Mouse (Mus musculus): Measurements from ENCODE around the gene Dhcr7. TPM values are rescaled to one million over a fixed set of nuclear protein-coding genes. Genes with fewer than 3 reads are reported as not detected.
A peak's percentile ranks its signal among the peaks of the same experiment; 100 is the strongest.

Gene Dhcr7
- polyA plus RNA-seq (2012; ENCODE audit: insufficient read depth, insufficient read length, low replicate concordance, missing spikeins), result not detected in 2 replicates

DNA sequence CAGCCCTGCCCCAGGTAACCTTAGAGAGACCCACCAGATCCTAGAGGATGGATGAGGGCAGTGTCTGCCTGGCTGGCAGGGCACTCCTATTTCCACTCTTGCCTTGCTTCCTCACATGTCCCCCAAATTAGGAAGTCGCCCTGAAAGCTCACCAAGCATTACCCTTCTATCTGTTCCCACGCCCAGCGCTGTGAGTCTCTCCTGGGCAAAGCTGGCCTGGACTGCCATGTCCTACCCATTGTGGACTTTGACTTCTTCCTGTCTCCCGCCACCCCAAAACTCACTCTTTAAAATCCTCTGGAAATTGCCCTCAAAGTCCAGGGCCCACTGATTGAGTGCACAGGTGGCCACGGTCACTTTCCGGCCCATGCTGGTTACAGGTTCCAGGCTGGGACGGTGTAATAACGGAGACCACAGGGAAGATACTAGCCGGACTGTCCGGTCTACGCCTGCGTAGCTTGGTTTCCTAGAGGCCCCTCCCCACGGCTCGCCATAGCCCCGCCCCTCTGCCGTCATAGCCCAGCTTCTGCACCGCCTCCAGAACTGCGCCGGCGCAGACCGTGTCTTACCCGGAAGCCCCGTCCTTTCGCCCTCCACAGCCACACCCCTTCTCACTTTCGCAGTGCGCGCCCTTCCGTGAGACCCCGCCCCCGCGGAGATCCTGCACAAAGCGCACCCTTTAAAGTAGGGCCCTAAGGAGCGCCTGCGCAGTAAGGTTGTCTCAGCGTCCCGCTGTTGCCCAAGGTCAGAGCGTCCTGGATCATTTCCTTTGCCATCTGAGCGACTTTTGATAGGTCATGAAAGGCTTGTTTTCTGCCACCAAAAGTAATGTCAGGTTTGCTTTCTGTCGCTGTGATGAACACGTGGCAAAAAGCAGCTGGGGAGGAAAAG is at the start of gene Dhcr7, which contains the start of gene Nadsyn1:
Dhcr7 (plus strand) TSS at position 771 of the 891 bp plus-strand sequence.
Nadsyn1 (minus strand) TSS at position 475 of the 891 bp plus-strand sequence.
- WGBS, result under 1% methylated on average over 40 of the region's 40 CpGs
- peaks cover 5% of the 10 kb centered on the region for H3K4me1 ChIP-seq (ENCODE audit: control insufficient read depth, insufficient read depth, low read length)
- peak within 1 kb of the TSS; percentile 65 for H3K4me3 ChIP-seq (ENCODE audit: insufficient read depth, low read depth, low read length)
- peak within 1 kb of the TSS; percentile 78 for H3K27ac ChIP-seq (ENCODE audit: insufficient read depth, low read depth, low read length)
- peak; percentile 65 for TF ChIP-seq POLR2A (IDR thresholded peaks at IDR 0.05; ENCODE audit: insufficient read depth, low read depth, low read length)
- TF ChIP-seq CTCF (IDR thresholded peaks at IDR 0.05; ENCODE audit: insufficient read depth, low read depth, low read length), result no peak

DNA sequence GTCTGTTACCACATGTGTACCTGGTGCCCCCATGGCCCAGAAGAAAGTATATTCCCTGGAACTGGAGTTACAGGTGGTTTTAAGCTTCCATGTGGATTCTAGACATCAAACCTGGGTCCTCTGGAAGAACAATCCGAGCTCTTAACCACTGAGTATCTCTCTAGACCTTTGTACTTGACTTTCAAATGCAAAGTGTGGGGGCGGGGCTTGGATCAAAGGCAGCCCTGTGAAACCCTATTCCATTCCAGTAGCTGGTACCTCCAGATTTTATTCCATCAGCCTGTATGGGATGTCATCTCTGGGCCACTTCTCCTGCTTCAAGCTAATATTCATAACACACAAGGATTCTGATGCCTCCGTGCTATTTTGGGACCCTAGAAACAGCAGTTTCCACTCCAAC is 46.8 kb upstream of the Dhcr7 start:
- 41% methylated on average over 3 of the region's 3 CpGs for WGBS
- Histone ChIP-seq H3K4me3 (ENCODE audit: insufficient read depth, low read depth, low read length) (no peak overlapping the region), H3K27ac (ENCODE audit: insufficient read depth, low read depth, low read length) (no peak overlapping the region), H3K4me1 (ENCODE audit: control insufficient read depth, insufficient read depth, low read length) (no peaks in the 10 kb centered on the region)
- TF ChIP-seq CTCF (IDR thresholded peaks at IDR 0.05; ENCODE audit: insufficient read depth, low read depth, low read length) (no peak), POLR2A (IDR thresholded peaks at IDR 0.05; ENCODE audit: insufficient read depth, low read depth, low read length) (no peak)

DNA sequence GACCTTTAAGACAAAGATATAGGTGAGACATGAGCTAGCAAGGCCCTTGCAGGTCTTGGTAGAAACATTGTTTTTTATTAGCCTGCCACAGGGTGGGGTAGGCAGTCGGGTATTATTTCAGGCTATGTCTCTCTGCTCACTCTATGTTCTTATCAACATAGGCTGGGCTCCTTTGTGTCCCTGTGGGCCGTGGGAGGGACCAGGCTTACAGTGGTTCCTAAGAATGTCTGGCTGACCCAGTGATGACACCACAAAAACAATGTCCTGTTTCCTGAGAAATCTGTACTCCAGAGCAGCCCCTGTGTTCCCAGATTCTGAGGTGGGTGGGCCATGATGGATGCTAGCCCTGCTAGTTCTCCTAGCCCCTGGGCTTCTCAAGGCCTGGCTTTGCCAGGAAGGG is 45.6 kb upstream of the Dhcr7 start:
- no peak overlapping the region for H3K27ac ChIP-seq (ENCODE audit: insufficient read depth, low read depth, low read length)
- H3K4me1 ChIP-seq (ENCODE audit: control insufficient read depth, insufficient read depth, low read length), result no peaks in the 10 kb centered on the region
- TF ChIP-seq CTCF (IDR thresholded peaks at IDR 0.05; ENCODE audit: insufficient read depth, low read depth, low read length) (no peak), POLR2A (IDR thresholded peaks at IDR 0.05; ENCODE audit: insufficient read depth, low read depth, low read length) (no peak)
- 74% methylated on average over 2 of the region's 2 CpGs for WGBS
- no peak overlapping the region for H3K4me3 ChIP-seq (ENCODE audit: insufficient read depth, low read depth, low read length)

DNA sequence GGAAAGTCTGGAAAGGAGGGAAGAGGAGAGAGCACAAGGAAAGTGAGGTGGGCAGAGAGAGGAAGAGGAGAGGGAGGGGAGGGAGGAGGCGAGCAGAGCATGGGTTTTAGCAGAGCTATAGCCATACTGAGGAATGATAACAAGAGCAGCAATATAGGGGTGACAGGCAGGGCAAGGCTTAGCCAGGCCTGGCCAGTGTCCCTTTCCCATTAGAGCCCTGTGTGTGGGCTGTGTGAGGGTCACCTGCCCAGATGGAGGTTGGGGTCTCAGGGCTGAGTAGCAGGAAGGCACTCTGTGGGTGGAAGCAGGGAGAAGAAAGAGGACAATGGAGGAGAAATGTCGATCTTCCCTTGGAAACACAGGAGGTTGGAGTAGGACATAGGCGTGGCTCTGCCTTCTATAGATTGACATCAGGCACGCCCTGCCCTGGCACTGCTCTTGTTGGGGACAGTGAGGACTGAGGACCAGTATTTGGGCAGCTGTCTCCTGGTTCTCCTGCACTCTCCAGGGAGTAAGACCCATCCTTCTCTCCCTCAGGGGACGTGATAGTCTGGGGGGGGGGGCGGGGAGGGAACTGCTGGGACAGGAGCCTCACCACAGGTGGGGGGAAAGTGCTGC is 39.5 kb upstream of the Dhcr7 start:
- 22% methylated on average over 6 of the region's 6 CpGs for WGBS
- Histone ChIP-seq H3K27ac (ENCODE audit: insufficient read depth, low read depth, low read length) (no peak overlapping the region), H3K4me3 (ENCODE audit: insufficient read depth, low read depth, low read length) (peak overlapping the region; percentile 57), H3K4me1 (ENCODE audit: control insufficient read depth, insufficient read depth, low read length) (peaks cover 19% of the 10 kb centered on the region)
- no peak for TF ChIP-seq CTCF (IDR thresholded peaks at IDR 0.05; ENCODE audit: insufficient read depth, low read depth, low read length)
- TF ChIP-seq POLR2A (IDR thresholded peaks at IDR 0.05; ENCODE audit: insufficient read depth, low read depth, low read length), result no peak

DNA sequence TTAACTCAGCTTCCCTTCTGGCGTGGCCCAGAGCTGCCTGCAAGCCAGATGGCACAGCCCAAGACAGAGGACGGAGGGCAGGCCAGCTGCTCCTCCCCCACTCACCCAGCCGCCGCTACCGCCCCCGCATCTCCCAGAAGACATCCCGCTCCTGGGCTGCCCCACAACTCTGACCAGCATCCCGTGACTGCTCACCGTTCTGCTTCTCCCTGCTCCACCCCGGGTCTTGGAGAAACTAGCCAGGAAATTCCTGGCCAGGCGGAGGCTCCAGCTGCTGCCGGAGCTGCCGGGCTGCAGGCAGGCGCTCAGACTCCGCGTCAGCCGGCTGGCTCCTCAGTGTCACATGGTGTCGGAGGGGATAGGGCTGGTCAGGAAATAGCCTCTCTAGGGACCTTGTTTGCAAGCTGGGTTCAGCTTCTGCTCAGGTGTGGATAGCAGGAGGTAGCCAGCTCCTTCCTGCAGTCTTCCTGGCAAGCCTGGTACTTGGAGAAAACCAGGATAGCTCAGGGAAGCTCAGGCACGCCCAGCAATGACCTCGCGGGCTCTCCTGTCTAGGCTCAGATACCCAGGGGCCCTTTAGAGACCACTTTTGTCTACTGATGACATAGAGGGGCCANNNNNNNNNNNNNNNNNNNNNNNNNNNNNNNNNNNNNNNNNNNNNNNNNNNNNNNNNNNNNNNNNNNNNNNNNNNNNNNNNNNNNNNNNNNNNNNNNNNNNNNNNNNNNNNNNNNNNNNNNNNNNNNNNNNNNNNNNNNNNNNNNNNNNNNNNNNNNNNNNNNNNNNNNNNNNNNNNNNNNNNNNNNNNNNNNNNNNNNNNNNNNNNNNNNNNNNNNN is 38.7 kb upstream of the Dhcr7 start, which contains the start of gene Mrgpre:
Mrgpre (minus strand) TSS at position 505 of the 834 bp plus-strand sequence.
- Histone ChIP-seq H3K4me1 (ENCODE audit: control insufficient read depth, insufficient read depth, low read length) (peaks cover 19% of the 10 kb centered on the region), H3K4me3 (ENCODE audit: insufficient read depth, low read depth, low read length) (peak within 1 kb of the TSS; percentile 57), H3K27ac (ENCODE audit: insufficient read depth, low read depth, low read length) (no peak within 1 kb of the TSS)
- TF ChIP-seq CTCF (IDR thresholded peaks at IDR 0.05; ENCODE audit: insufficient read depth, low read depth, low read length) (no peak), POLR2A (IDR thresholded peaks at IDR 0.05; ENCODE audit: insufficient read depth, low read depth, low read length) (peak; percentile 58)
- 4% methylated on average over 21 of the region's 21 CpGs for WGBS

DNA sequence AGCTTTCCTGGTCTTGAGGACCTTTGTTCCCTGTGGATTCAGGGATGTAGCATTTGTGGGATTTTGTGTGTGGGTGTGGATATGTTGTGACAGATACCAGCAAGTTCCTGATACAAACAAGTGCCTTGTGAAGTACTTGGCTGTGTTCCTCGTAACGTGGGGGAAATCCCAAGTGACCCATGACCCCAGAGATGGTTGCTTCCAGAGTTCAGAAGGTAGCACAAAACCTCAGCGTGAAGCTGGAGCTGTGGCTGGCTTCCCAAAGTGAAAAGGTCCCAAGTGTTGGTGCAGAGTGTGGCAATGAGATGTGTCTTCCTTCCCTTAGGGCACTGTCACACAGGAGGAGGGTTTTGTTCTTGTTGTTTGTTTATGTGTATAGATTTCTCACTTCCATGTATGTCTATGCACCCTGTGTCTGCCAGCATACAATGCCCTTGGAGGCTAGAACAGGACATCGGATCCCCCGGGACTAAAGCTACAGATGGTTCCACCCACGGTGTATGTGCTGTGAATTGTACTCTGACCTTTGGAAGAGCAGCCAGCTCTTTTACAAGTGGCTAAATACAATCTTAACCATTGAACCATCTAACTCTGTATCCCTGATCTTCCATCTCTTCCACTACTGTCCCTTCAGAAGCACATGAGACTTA is 30.5 kb upstream of the Dhcr7 start:
- Histone ChIP-seq H3K27ac (ENCODE audit: insufficient read depth, low read depth, low read length) (no peak overlapping the region), H3K4me1 (ENCODE audit: control insufficient read depth, insufficient read depth, low read length) (no peaks in the 10 kb centered on the region), H3K4me3 (ENCODE audit: insufficient read depth, low read depth, low read length) (no peak overlapping the region)
- 72% methylated on average over 6 of the region's 6 CpGs for WGBS
- no peak for TF ChIP-seq POLR2A (IDR thresholded peaks at IDR 0.05; ENCODE audit: insufficient read depth, low read depth, low read length)
- TF ChIP-seq CTCF (IDR thresholded peaks at IDR 0.05; ENCODE audit: insufficient read depth, low read depth, low read length), result no peak

DNA sequence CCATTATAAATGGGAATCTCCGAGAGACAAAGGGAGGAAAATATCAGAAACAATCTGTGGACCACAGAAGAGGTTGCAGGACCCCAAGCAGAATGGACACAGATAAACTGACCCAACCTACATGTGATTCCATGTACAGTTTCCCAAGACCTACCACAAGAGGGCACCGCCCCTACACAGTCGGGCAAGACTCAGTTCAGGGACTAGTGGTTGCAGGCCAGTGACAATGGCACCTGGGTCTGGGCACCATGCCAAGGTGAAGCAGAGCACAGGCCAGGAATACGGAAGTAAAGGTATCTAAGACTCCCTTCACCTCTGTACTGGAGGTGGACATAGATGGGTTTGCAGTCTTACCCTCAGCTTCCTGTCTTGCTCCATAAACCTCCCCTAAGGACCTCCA is 29.8 kb upstream of the Dhcr7 start:
- Histone ChIP-seq H3K4me3 (ENCODE audit: insufficient read depth, low read depth, low read length) (no peak overlapping the region), H3K4me1 (ENCODE audit: control insufficient read depth, insufficient read depth, low read length) (no peaks in the 10 kb centered on the region), H3K27ac (ENCODE audit: insufficient read depth, low read depth, low read length) (no peak overlapping the region)
- TF ChIP-seq CTCF (IDR thresholded peaks at IDR 0.05; ENCODE audit: insufficient read depth, low read depth, low read length) (no peak), POLR2A (IDR thresholded peaks at IDR 0.05; ENCODE audit: insufficient read depth, low read depth, low read length) (no peak)
- WGBS, result 61% methylated on average over 4 of the region's 4 CpGs

DNA sequence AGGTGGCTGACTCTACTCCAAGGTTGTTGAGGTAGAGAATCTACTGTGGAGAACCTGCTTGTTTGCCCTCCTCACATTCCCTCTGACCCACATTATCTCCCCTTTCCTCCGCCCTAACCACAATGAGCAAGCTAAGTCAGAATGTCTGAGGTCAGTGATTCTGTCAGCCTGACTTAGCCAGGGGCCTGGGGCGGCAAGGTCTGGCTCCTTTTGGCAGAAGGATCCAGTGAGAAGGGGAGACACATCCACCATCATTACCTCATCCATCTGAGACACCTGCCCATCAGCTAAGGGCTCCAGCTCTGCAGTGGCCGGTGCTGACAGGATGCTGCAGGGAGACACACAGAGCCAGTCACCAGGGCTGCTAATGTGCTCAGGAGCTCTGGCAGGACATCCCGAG is 24.2 kb upstream of the Dhcr7 start:
- 87% methylated on average over 4 of the region's 4 CpGs for WGBS

More for the DNA sequence above, 24.2 kb upstream of the Dhcr7 start:
- no peak overlapping the region for H3K27ac ChIP-seq (ENCODE audit: insufficient read depth, low read depth, low read length)
- no peaks in the 10 kb centered on the region for H3K4me1 ChIP-seq (ENCODE audit: control insufficient read depth, insufficient read depth, low read length)
- no peak overlapping the region for H3K4me3 ChIP-seq (ENCODE audit: insufficient read depth, low read depth, low read length)
- TF ChIP-seq CTCF (IDR thresholded peaks at IDR 0.05; ENCODE audit: insufficient read depth, low read depth, low read length) (no peak), POLR2A (IDR thresholded peaks at IDR 0.05; ENCODE audit: insufficient read depth, low read depth, low read length) (no peak)
